Mouse (Mus musculus): ENCODE measurements around the gene Nav3.

GRCm38 (mm10) chr10:110314525-110314924 is 141.5 kb downstream of the Nav3 start:
- no peak for TF ChIP-seq CTCF (IDR thresholded peaks at IDR 0.05; ENCODE audit: borderline replicate concordance, extremely low read depth, insufficient read depth, insufficient read length)
- no peak for TF ChIP-seq POLR2A (IDR thresholded peaks at IDR 0.05; ENCODE audit: borderline replicate concordance, extremely low read depth, insufficient read depth, insufficient read length, poor library complexity, severe bottlenecking)
